Mouse (Mus musculus) heart, embryonic 10.5 days (tissue): ENCODE measurements around the gene Pgf. TPM values are rescaled to one million over a fixed set of nuclear protein-coding genes. Genes with fewer than 3 reads are reported as not detected.

Source experiments
- DNase-seq: peaks from one replicate; pipeline ENCODE4 v3.0.0-alpha.2; 2017; ENCODE audit warnings: low spot score
- H3K27ac ChIP-seq: fragments of 300-500 bp; sonication (generic); 2 replicates; pipeline ENCODE4 v1.5.1; 2016; ENCODE audit warnings: mild to moderate bottlenecking
- H3K27me3 ChIP-seq: fragments of 300-500 bp; sonication (generic); 2 replicates; pipeline ENCODE4 v1.6.1; 2016; ENCODE audit warnings: mild to moderate bottlenecking; ENCODE audit not compliant: poor library complexity, insufficient read depth, severe bottlenecking
- H3K36me3 ChIP-seq: fragments of 300-500 bp; sonication (generic); 2 replicates; pipeline ENCODE4 v1.6.1; 2016; ENCODE audit warnings: mild to moderate bottlenecking, moderate library complexity
- H3K4me1 ChIP-seq: fragments of 300-500 bp; sonication (generic); 2 replicates; pipeline ENCODE4 v1.6.1; 2016; ENCODE audit warnings: mild to moderate bottlenecking
- H3K4me3 ChIP-seq: fragments of 300-500 bp; sonication (generic); 2 replicates; pipeline ENCODE4 v1.5.1; 2016; ENCODE audit warnings: mild to moderate bottlenecking, moderate library complexity
- H3K9me3 ChIP-seq: fragments of 300-500 bp; sonication (generic); 2 replicates; pipeline ENCODE4 v1.6.1; 2016; ENCODE audit warnings: mild to moderate bottlenecking, moderate library complexity
- WGBS: fragments of 180-500 bp; shearing (Covaris S2); methylation state at CpG from one replicate; pipeline ENCODE4 v1.1.7; 2016; 5-methylcytosine and 5-hydroxymethylcytosine counted together
- polyA plus RNA-seq: library from polyadenylated mRNA; unstranded; fragments of >200 nt; fragmentation: Nextera tagmentation; extraction: Ambion mirVana; gene quantifications from 2 replicates; pipeline ENCODE4 v1.2.1, GENCODE M21; 2016

The Pgf gene
- polyA plus RNA-seq, 1 experiment from 2014 or later = 13.6 TPM

GRCm38 (mm10) chr12:85169877-85170276 lies 7.7 kb downstream of the Pgf start:
- DNase-seq = no peak
- H3K27me3 ChIP-seq = peaks cover 18% of the 10 kb centered on the region; the same call in 1 of the 2 replicates
- H3K36me3 ChIP-seq = peaks cover 42% of the 10 kb centered on the region; the same call in 1 of the 2 replicates
- 54% methylated on average over 3 of the region's 3 CpGs for WGBS
- peak overlapping the region; percentile 52; the same call in 1 of the 2 replicates for H3K27ac ChIP-seq
- H3K4me3 ChIP-seq = 0 out of 2 replicates have a peak overlapping the region, but pooled peaks have one; percentile 22
- no peaks in the 10 kb centered on the region for H3K9me3 ChIP-seq
- peaks cover 44% of the 10 kb centered on the region for H3K4me1 ChIP-seq

DNA sequence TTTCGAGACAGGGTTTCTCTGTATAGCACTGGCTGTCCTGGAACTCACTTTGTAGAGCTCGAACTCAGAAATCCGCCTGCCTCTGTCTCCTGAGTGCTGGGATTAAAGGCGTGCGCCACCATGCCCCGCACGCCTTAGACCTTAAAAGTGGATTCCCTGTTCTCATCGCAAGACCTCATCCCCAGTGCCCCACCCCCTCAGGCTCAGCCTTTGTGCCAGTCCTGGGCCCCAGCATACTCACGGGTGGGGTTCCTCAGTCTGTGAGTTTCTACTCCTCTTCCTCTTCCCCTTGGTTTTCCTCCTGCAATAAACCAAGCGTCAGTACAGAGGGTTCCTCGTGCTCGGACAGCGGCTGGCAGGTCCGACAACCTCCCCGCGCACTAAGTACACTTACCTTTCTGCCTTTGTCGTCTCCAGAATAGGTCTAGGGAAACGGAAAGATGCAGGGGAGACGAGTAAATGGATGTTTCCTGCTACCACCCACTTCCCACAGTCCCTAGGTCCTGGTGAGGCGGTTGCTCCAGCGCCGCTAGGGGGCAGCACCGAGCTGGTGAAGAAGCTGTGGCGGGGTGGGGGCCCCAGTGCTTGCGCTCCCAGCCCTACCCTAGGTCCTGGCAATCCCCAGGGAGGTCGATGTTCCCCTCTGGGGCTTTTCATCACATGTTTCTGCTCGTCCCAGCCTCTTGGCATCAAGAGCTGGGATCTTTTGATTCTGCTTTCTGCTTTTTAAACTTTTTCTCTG lies 8.3 kb downstream of the Pgf start:
- H3K4me1 ChIP-seq = peaks cover 39% of the 10 kb centered on the region
- no peaks in the 10 kb centered on the region for H3K9me3 ChIP-seq
- peaks cover 42% of the 10 kb centered on the region; the same call in 1 of the 2 replicates for H3K36me3 ChIP-seq
- 0 out of 2 replicates have a peak overlapping the region, but pooled peaks have one; percentile 22 for H3K4me3 ChIP-seq
- H3K27ac ChIP-seq = peak overlapping the region; percentile 52
- 22% methylated on average over 27 of the region's 27 CpGs for WGBS
- H3K27me3 ChIP-seq = peaks cover 17% of the 10 kb centered on the region; the same call in 1 of the 2 replicates
- no peak for DNase-seq

DNA sequence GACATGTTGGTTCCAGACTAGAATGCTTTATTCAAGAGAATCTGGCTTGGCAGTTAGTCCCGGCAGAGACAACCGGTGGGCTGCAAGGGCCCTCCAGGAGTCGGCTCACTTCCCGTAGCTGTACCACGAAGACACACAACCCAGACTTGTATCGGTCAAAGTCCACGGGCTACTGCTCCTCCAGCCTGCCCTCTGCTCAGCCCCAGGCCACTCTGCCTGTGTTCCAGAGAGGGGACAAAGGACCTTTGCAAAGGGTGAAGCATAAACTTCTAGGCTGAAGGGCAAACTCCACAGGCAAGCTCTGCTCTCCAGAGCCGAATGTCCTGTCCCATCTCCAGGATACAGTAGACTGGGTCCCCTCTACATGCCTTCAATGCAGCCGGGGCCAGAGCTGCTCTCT lies 11.0 kb downstream of the Pgf start:
- H3K4me3 ChIP-seq = no peak overlapping the region
- peaks cover 17% of the 10 kb centered on the region for H3K4me1 ChIP-seq
- H3K36me3 ChIP-seq = peaks cover 40% of the 10 kb centered on the region; the same call in 1 of the 2 replicates
- WGBS = 88% methylated on average over 9 of the region's 9 CpGs
- no peaks in the 10 kb centered on the region for H3K9me3 ChIP-seq
- DNase-seq = no peak
- no peak overlapping the region for H3K27ac ChIP-seq
- H3K27me3 ChIP-seq = peaks cover 12% of the 10 kb centered on the region; the same call in 1 of the 2 replicates

DNA sequence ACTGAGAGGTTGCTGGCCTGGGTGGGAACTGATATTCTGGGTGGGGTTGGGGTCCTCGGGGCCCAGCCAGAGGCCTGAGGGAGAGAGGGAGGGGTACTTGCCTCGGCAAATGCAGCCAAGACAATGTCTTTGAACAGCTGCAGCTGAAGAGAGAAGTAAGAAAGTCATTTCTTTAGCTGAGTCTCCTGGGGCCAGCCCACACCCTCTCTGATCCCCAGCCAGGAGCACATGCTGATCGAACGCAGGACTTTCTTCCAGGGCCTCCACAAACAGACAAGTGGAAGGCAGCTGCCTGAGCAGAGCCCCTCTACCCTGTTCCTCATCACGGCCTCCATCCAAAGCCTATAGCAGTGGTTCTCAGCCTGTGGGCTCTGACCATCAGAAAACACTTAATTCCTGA lies 12.6 kb downstream of the Pgf start:
- DNase-seq = no peak
- H3K9me3 ChIP-seq = no peaks in the 10 kb centered on the region
- H3K27ac ChIP-seq = no peak overlapping the region
- H3K36me3 ChIP-seq = peaks cover 26% of the 10 kb centered on the region; the same call in 1 of the 2 replicates
- H3K4me3 ChIP-seq = no peak overlapping the region
- 84% methylated on average over 5 of the region's 5 CpGs for WGBS
- H3K27me3 ChIP-seq = peaks cover 2% of the 10 kb centered on the region; the same call in 1 of the 2 replicates
- H3K4me1 ChIP-seq = peaks cover 9% of the 10 kb centered on the region

DNA sequence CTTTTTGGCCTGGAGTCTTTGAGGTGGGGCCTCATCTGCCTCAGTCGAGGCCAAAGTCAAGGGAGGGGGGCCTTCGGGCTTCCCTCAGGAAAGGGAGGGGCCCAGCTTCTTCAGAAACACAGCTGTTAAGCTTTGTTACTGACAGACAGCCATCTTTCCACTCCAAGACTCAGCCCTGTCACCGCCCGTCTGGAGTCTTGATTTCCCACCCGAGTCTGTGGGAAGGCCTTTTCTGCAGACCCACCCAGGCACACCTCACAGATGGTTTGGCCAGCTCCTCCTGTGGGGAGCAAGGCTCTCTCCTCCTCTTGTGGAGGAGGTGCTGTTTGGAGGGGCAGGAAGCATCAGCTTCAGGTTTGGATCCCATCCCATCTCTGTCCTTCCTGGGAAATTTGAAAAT lies 18.0 kb downstream of the Pgf start:
- WGBS = 69% methylated on average over 5 of the region's 5 CpGs
- H3K27ac ChIP-seq = no peak overlapping the region
- H3K4me1 ChIP-seq = peaks cover 8% of the 10 kb centered on the region; the same call in 1 of the 2 replicates
- no peak for DNase-seq
- no peaks in the 10 kb centered on the region for H3K36me3 ChIP-seq
- H3K9me3 ChIP-seq = no peaks in the 10 kb centered on the region
- H3K27me3 ChIP-seq = 0 out of 2 replicates have a peak, but pooled peaks cover 5% of the 10 kb centered on the region
- H3K4me3 ChIP-seq = no peak overlapping the region

DNA sequence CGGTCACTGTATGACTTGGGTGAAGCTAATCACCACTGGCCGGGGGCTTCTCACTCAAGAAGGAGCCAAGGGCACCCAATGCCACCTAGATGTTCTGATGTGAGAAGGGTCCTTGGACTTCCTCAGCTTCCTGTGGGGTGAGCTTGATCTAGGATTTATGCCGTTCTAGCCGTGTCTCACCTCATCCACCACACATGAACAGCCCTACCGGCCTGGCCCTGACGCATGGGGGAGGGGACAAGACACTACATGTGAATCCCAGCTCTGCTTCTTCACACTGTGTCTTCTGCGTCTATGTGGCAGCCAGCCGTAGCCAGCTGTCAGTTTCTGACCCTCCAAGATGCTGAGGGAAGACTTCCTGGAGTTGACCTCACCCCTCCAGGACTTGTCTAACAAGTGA lies 18.8 kb downstream of the Pgf start:
- 79% methylated on average over 8 of the region's 8 CpGs for WGBS

DNA sequence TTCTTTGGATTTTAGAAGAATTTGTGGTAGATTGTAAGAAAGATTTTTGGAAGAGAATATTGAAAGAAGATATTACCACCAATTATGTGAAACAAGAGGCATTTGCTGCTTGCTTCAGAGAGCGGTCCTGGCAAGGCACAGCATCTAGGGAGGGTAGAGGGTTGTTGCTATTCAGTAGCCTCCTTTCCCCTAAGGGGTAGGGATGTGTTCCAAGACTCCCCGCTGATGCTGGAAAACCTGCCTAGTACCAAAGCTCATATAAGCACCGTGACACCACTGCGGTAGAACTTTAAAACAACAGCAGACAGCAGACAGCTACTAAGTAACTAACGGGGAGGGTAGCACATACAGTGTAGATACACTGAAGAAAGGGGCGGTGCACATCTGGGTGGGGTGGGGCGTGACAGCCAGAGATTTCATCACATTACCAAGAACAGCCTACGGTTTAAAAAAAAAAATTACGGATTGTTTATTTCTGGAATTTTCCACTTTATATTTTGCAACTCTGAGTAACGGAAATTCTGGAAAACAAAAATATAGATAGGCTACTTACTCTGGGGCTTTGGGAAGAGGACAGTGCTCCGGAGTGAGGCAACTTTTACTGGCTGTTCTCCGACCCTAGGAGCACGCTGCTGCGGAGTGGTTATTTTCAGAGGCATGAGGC lies 19.7 kb downstream of the Pgf start:
- no peaks in the 10 kb centered on the region for H3K9me3 ChIP-seq
- no peak for DNase-seq
- peaks cover 8% of the 10 kb centered on the region; the same call in 1 of the 2 replicates for H3K4me1 ChIP-seq
- no peak overlapping the region for H3K27ac ChIP-seq
- no peak overlapping the region for H3K4me3 ChIP-seq
- 82% methylated on average over 14 of the region's 14 CpGs for WGBS
- 0 out of 2 replicates have a peak, but pooled peaks cover 5% of the 10 kb centered on the region for H3K27me3 ChIP-seq
- no peaks in the 10 kb centered on the region for H3K36me3 ChIP-seq

More for the DNA sequence above, 18.8 kb downstream of the Pgf start:
- 0 out of 2 replicates have a peak, but pooled peaks cover 5% of the 10 kb centered on the region for H3K27me3 ChIP-seq
- no peak overlapping the region for H3K27ac ChIP-seq
- DNase-seq = no peak
- peaks cover 8% of the 10 kb centered on the region; the same call in 1 of the 2 replicates for H3K4me1 ChIP-seq
- no peak overlapping the region for H3K4me3 ChIP-seq
- no peaks in the 10 kb centered on the region for H3K9me3 ChIP-seq
- H3K36me3 ChIP-seq = no peaks in the 10 kb centered on the region

GRCm38 (mm10) chr12:85156324-85156723 lies 21.3 kb downstream of the Pgf start:
- DNase-seq = no peak
- H3K27me3 ChIP-seq = peaks cover 9% of the 10 kb centered on the region
- peaks cover 12% of the 10 kb centered on the region for H3K4me1 ChIP-seq
- H3K36me3 ChIP-seq = no peaks in the 10 kb centered on the region
- H3K27ac ChIP-seq = no peak overlapping the region
- no peaks in the 10 kb centered on the region for H3K9me3 ChIP-seq
- no peak overlapping the region for H3K4me3 ChIP-seq
- WGBS = 33% methylated on average over 6 of the region's 6 CpGs

- H3K36me3 ChIP-seq = no peaks in the 10 kb centered on the region
- WGBS = 85% methylated on average over 3 of the region's 3 CpGs
Observed at GRCm38 (mm10) chr12:85153011-85153410, 24.6 kb downstream of the Pgf start.

DNA sequence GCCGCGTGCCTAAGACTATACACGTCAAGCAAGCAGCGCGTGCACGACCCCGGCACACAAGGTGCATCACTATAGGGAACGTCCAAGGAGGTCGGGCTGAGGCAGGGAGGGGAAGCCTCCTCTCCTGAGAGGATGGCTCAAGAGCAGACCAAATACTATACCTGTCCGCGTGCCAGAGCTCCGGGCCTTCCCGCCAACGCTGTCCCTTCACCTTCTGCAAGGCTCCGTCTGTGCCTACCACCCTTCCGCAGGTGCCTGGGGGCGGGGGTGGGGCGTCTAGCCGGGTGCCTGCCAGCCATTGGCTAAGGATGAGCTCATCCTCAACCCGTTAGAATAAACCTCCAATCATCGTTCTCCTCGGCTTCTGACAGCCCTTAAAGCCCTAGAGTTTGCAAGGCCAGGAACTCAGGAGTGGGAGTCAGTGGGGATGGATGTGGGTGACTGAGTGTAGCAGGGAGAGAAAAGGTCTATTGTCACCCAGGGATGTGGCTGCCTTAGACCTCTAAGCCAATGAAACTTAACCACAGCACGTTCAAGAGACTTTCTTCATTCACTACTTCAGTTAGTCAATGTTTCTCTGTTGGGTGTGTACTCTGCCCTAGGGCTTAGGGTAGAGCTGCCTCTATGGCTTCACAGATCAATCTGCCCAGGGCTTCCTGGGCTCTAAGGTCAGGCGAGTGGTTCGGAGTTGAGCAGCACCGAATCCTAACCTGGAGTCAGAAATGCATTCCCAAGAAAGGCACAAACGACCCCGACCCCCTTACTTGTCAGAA lies 26.4 kb downstream of the Pgf start, which contains the start of gene Rps6kl1:
TSS of gene Rps6kl1 (minus strand) at position 263 of the 773 bp plus-strand sequence.
- no peak for DNase-seq
- peaks cover 35% of the 10 kb centered on the region for H3K27me3 ChIP-seq
- H3K4me3 ChIP-seq = peak within 1 kb of the TSS; percentile 56
- no peaks in the 10 kb centered on the region for H3K36me3 ChIP-seq
- H3K27ac ChIP-seq = peak within 1 kb of the TSS; percentile 44; the same call in 1 of the 2 replicates
- H3K9me3 ChIP-seq = no peaks in the 10 kb centered on the region
- peaks cover 35% of the 10 kb centered on the region for H3K4me1 ChIP-seq
- WGBS = 16% methylated on average over 28 of the region's 28 CpGs

More at GRCm38 (mm10) chr12:85153011-85153410, 24.6 kb downstream of the Pgf start:
- H3K27ac ChIP-seq = no peak overlapping the region
- no peak overlapping the region for H3K4me3 ChIP-seq
- no peak for DNase-seq
- H3K9me3 ChIP-seq = no peaks in the 10 kb centered on the region
- H3K27me3 ChIP-seq = peaks cover 28% of the 10 kb centered on the region
- peaks cover 25% of the 10 kb centered on the region for H3K4me1 ChIP-seq

DNA sequence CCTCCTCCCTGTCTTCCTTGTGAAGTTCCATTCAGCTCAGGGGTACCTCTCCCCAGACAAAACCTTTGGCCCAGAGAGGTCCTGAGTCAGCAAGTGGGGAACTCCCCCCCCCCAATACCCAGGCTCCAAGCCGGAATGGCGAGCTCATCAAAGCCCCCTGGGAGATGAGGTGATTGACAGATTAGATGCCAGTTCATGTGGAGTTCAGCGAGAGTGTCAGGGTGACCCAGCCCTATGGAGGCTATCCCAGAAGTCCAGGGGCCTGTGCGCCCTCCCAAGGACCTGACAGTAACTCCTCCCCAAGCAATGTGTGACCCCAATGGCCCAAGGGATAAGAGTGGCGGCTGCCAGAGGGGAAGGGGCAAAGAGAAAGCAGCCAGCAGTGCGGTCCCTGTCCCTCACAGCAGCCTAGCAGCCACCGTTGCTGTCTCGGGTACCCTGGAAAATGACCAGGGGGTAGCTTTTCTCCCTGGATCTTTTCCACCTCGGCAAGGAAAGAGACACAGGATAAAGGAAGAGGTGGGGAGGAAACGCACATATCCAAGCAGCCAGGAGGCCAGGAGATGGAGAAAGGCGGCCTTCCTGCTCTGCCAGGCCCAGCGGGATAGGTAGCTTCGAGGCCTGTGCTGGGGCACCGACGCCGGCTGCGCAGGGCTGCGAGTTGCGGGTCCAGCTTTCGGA lies 27.1 kb downstream of the Pgf start:
- peak overlapping the region; percentile 56 for H3K4me3 ChIP-seq
- peaks cover 35% of the 10 kb centered on the region for H3K27me3 ChIP-seq
- DNase-seq = no peak

DNA sequence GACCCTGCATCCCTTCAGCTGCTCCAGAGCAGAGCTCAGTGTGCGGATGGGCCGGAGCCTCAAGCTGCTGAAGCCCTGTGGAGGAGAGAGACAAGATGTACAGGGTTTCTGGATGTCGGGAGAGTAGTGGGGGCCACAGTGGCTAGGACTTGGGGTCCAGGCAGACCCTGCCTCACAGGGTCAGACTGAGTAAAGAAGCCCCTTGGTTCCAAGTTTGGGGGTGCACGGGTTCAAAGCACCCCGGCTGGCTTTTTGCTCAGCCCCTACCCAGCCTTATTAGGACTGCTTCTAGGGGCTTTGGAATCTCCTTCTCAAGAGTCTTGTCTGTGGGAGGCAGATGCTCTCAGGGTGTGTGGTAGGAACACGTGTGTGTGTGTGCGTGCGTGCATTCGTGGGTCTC lies 30.7 kb downstream of the Pgf start:
- 76% methylated on average over 9 of the region's 9 CpGs for WGBS

More for the DNA sequence above, 27.1 kb downstream of the Pgf start:
- Histone ChIP-seq H3K9me3 (no peaks in the 10 kb centered on the region), H3K36me3 (no peaks in the 10 kb centered on the region), H3K27ac (peak overlapping the region; percentile 44; the same call in 1 of the 2 replicates), H3K4me1 (peaks cover 38% of the 10 kb centered on the region)
- 8% methylated on average over 20 of the region's 20 CpGs for WGBS

More for the DNA sequence above, 30.7 kb downstream of the Pgf start:
- no peak for DNase-seq
- Histone ChIP-seq H3K36me3 (no peaks in the 10 kb centered on the region), H3K9me3 (no peaks in the 10 kb centered on the region), H3K4me3 (no peak overlapping the region), H3K27ac (no peak overlapping the region), H3K27me3 (peaks cover 38% of the 10 kb centered on the region), H3K4me1 (peaks cover 45% of the 10 kb centered on the region)
